Mouse (Mus musculus) midbrain, embryonic 14.5 days (tissue): ENCODE data around the gene Tns3. TPM values are rescaled to one million over a fixed set of nuclear protein-coding genes. Genes with fewer than 3 reads are reported as not detected.

Source experiments
- ATAC-seq: fragments of 200-750 bp; cut with Nextera tagmentation; 2 replicates; pipeline ENCODE4 v1.8.0; 2017; ENCODE audit warnings: moderate number of reproducible peaks, moderate library complexity; ENCODE audit not compliant: low FRiP score, low TSS enrichment
- DNase-seq: peaks from one replicate; pipeline ENCODE4 v3.0.0-alpha.2; 2015
- H3K27ac ChIP-seq: fragments of 300-500 bp; sonication (generic); replicated peaks from 2 replicates; pipeline ENCODE4 v1.5.1; 2014; ENCODE audit warnings: mild to moderate bottlenecking, low read depth, low read length, moderate library complexity
- H3K27me3 ChIP-seq: fragments of 300-500 bp; sonication (generic); 2 replicates; pipeline ENCODE4 v1.6.1; 2014; ENCODE audit warnings: low read length, control low read depth, mixed read lengths; ENCODE audit not compliant: control insufficient read depth, insufficient read depth
- H3K36me3 ChIP-seq: fragments of 300-500 bp; sonication (generic); 2 replicates; pipeline ENCODE4 v1.6.1; 2014; ENCODE audit warnings: low read length, control low read depth; ENCODE audit not compliant: control insufficient read depth, insufficient read depth
- H3K4me1 ChIP-seq: fragments of 300-500 bp; sonication (generic); 2 replicates; pipeline ENCODE4 v1.6.1; 2014; ENCODE audit warnings: mild to moderate bottlenecking, antibody characterized with exemption, low read length, control low read depth; ENCODE audit not compliant: control insufficient read depth, insufficient read depth
- H3K4me2 ChIP-seq: fragments of 300-500 bp; sonication (generic); 2 replicates; pipeline ENCODE4 v1.6.1; 2014; ENCODE audit warnings: mild to moderate bottlenecking, low read length, moderate library complexity
- H3K4me3 ChIP-seq: fragments of 300-500 bp; sonication (generic); replicated peaks from 2 replicates; pipeline ENCODE4 v1.5.1; 2014; ENCODE audit warnings: low read depth, low read length
- H3K9ac ChIP-seq: fragments of 300-500 bp; sonication (generic); replicated peaks from 2 replicates; pipeline ENCODE4 v1.6.1; 2014; ENCODE audit warnings: mild to moderate bottlenecking, low read length, moderate library complexity
- H3K9me3 ChIP-seq: fragments of 300-500 bp; sonication (generic); 2 replicates; pipeline ENCODE4 v1.6.1; 2016; ENCODE audit warnings: low read length, control low read depth, mixed read lengths; ENCODE audit not compliant: control insufficient read depth
- WGBS: fragments of 180-500 bp; shearing (Covaris S2); extraction: QIAGEN DNeasy Blood & Tissue Kit; methylation state at CpG from one replicate; pipeline ENCODE4 v1.1.7; 2014; 5-methylcytosine and 5-hydroxymethylcytosine counted together
- polyA plus RNA-seq: library from polyadenylated mRNA; unstranded; fragments of >200 nt; fragmentation: Nextera tagmentation; extraction: Ambion mirVana; gene quantifications from 2 replicates; pipeline ENCODE4 v1.2.1, GENCODE M21; 2014

Tns3 gene
- polyA plus RNA-seq, 1 experiment from 2014 or later = 4.4 TPM

DNA sequence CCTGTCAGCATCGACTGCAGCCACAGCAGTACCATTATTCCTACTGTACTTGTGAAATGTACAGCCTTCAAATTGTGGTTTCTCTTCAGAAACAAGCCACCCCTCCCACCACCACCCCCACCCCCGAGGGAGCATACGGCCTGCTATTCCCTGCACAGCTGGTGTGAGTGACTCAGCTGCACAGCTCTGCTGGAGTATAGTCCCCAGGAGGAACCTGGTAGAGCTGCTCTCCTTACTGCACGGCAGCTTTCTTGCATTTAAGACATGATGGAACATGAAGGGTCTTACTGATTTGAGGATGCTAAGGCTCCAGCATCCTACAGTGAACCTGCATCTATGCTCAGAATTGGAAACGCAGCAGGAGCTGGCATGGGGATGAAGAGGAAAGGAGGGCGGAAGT is 176.1 kb downstream of the Tns3 start:
- 83% methylated on average over 6 of the region's 6 CpGs for WGBS

GRCm38 (mm10) chr11:8486552-8486951 is 177.8 kb downstream of the Tns3 start:
- 91% methylated on average over 4 of the region's 4 CpGs for WGBS
- Histone ChIP-seq H3K4me1 (no peaks in the 10 kb centered on the region), H3K9ac (no peak overlapping the region), H3K27ac (no peak overlapping the region), H3K4me2 (no peak overlapping the region), H3K27me3 (no peaks in the 10 kb centered on the region), H3K4me3 (no peak overlapping the region), H3K9me3 (no peaks in the 10 kb centered on the region), H3K36me3 (no peaks in the 10 kb centered on the region)
- no peak for ATAC-seq
- no peak for DNase-seq

More for the DNA sequence above, 176.1 kb downstream of the Tns3 start:
- Histone ChIP-seq H3K9me3 (no peaks in the 10 kb centered on the region), H3K9ac (no peak overlapping the region), H3K27ac (no peak overlapping the region), H3K36me3 (no peaks in the 10 kb centered on the region), H3K27me3 (no peaks in the 10 kb centered on the region), H3K4me2 (no peak overlapping the region), H3K4me1 (no peaks in the 10 kb centered on the region), H3K4me3 (no peak overlapping the region)
- no peak for ATAC-seq
- no peak for DNase-seq

DNA sequence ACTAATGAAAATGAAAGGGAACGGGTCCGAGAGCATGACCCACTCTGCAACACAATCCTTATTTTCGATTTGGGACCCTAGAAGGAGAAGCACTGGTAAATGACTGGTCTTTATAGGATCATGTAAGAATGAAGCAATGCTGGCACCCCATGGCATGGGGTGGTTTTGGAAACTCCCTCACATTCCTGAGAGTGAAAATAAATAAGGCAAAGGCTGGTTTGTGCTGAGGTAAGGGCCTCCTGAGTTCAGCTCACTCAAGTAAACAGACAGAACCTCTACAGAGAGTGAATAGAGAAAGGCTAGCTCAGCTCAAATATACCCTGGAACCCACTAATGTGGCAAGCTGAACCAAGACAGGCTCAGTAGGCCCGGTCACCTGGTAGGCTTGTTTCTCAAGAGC is 179.8 kb downstream of the Tns3 start:
- Histone ChIP-seq H3K9ac (no peak overlapping the region), H3K27ac (no peak overlapping the region), H3K27me3 (no peaks in the 10 kb centered on the region), H3K4me2 (no peak overlapping the region), H3K9me3 (no peaks in the 10 kb centered on the region), H3K4me3 (no peak overlapping the region), H3K36me3 (no peaks in the 10 kb centered on the region), H3K4me1 (no peaks in the 10 kb centered on the region)
- WGBS = 88% methylated on average over 4 of the region's 4 CpGs
- ATAC-seq = no peak
- DNase-seq = no peak

DNA sequence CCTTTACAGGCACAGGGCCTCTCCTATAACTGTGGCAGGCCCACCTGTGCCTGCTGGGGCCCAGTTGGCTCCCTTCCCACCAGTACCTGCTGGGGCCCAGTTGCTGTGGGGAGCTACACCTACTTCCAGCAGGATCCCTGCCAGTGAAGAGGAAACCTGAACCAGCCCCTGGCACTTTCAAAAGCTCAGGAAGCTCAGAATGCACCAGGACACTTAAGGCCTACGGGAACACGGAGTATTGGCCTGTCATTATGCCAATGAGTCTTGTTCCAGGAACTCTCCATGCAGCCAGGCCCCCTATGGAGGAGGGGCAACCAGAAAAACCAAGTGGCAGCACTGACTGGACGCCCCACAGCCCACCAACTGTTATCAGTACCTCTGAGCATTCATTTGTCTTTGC is 181.6 kb downstream of the Tns3 start:
- no peak overlapping the region for H3K4me2 ChIP-seq
- no peak for DNase-seq
- no peak overlapping the region for H3K9ac ChIP-seq
- no peaks in the 10 kb centered on the region for H3K4me1 ChIP-seq
- no peaks in the 10 kb centered on the region for H3K36me3 ChIP-seq
- no peaks in the 10 kb centered on the region for H3K27me3 ChIP-seq
- H3K9me3 ChIP-seq = no peaks in the 10 kb centered on the region
- H3K27ac ChIP-seq = no peak overlapping the region
- ATAC-seq = no peak
- WGBS = 72% methylated on average over 3 of the region's 3 CpGs
- no peak overlapping the region for H3K4me3 ChIP-seq

- no peak for ATAC-seq
Measured at GRCm38 (mm10) chr11:8481962-8482361, 182.4 kb downstream of the Tns3 start.

GRCm38 (mm10) chr11:8481529-8481928 is 182.8 kb downstream of the Tns3 start:
- 88% methylated on average over 6 of the region's 6 CpGs for WGBS
- no peak overlapping the region for H3K9ac ChIP-seq
- no peak overlapping the region for H3K4me2 ChIP-seq
- DNase-seq = no peak
- H3K27ac ChIP-seq = no peak overlapping the region
- no peak overlapping the region for H3K4me3 ChIP-seq
- no peaks in the 10 kb centered on the region for H3K4me1 ChIP-seq
- no peaks in the 10 kb centered on the region for H3K36me3 ChIP-seq
- ATAC-seq = no peak
- H3K9me3 ChIP-seq = no peaks in the 10 kb centered on the region
- H3K27me3 ChIP-seq = no peaks in the 10 kb centered on the region

More at GRCm38 (mm10) chr11:8481962-8482361, 182.4 kb downstream of the Tns3 start:
- H3K4me3 ChIP-seq = no peak overlapping the region
- H3K27me3 ChIP-seq = no peaks in the 10 kb centered on the region
- H3K27ac ChIP-seq = no peak overlapping the region
- no peaks in the 10 kb centered on the region for H3K36me3 ChIP-seq
- H3K9ac ChIP-seq = no peak overlapping the region
- 72% methylated on average over 5 of the region's 5 CpGs for WGBS
- H3K9me3 ChIP-seq = no peaks in the 10 kb centered on the region
- no peaks in the 10 kb centered on the region for H3K4me1 ChIP-seq
- no peak for DNase-seq
- H3K4me2 ChIP-seq = no peak overlapping the region

GRCm38 (mm10) chr11:8479858-8480257 is 184.5 kb downstream of the Tns3 start:
- DNase-seq = no peak
- no peaks in the 10 kb centered on the region for H3K4me1 ChIP-seq
- whole genome bisulfite sequencing = 95% methylated on average over 2 of the region's 2 CpGs
- no peak overlapping the region for H3K9ac ChIP-seq
- H3K4me3 ChIP-seq = no peak overlapping the region
- H3K36me3 ChIP-seq = no peaks in the 10 kb centered on the region
- no peak overlapping the region for H3K4me2 ChIP-seq
- H3K27ac ChIP-seq = no peak overlapping the region
- H3K27me3 ChIP-seq = no peaks in the 10 kb centered on the region
- ATAC-seq = no peak
- H3K9me3 ChIP-seq = no peaks in the 10 kb centered on the region

- ATAC-seq = no peak
- H3K4me3 ChIP-seq = no peak overlapping the region
- no peaks in the 10 kb centered on the region for H3K4me1 ChIP-seq
- H3K36me3 ChIP-seq = no peaks in the 10 kb centered on the region
- DNase-seq = no peak
- no peak overlapping the region for H3K4me2 ChIP-seq
- H3K27me3 ChIP-seq = no peaks in the 10 kb centered on the region
- no peak overlapping the region for H3K27ac ChIP-seq
- H3K9ac ChIP-seq = no peak overlapping the region
- H3K9me3 ChIP-seq = no peaks in the 10 kb centered on the region
- 95% methylated on average over 7 of the region's 7 CpGs for WGBS
Measured at GRCm38 (mm10) chr11:8479313-8479712, 185.0 kb downstream of the Tns3 start.

- Histone ChIP-seq H3K36me3 (no peaks in the 10 kb centered on the region), H3K9me3 (no peaks in the 10 kb centered on the region), H3K4me2 (no peak overlapping the region), H3K27ac (no peak overlapping the region), H3K27me3 (no peaks in the 10 kb centered on the region), H3K4me1 (peaks cover 4% of the 10 kb centered on the region; the same call in 1 of the 2 replicates), H3K9ac (no peak overlapping the region), H3K4me3 (no peak overlapping the region)
- no peak for ATAC-seq
- WGBS = 92% methylated on average over 5 of the region's 5 CpGs
- DNase-seq = no peak
Measured at GRCm38 (mm10) chr11:8473616-8474015, 190.7 kb downstream of the Tns3 start.
